Mouse (Mus musculus): ENCODE measurements around the gene Trpv2. TPM values are rescaled to one million over a fixed set of nuclear protein-coding genes. Genes with fewer than 3 reads are reported as not detected.

The Trpv2 gene
- total and polyA plus RNA-seq, 3 experiments, result 30.0 to 30.4 TPM; not detected in 1

DNA sequence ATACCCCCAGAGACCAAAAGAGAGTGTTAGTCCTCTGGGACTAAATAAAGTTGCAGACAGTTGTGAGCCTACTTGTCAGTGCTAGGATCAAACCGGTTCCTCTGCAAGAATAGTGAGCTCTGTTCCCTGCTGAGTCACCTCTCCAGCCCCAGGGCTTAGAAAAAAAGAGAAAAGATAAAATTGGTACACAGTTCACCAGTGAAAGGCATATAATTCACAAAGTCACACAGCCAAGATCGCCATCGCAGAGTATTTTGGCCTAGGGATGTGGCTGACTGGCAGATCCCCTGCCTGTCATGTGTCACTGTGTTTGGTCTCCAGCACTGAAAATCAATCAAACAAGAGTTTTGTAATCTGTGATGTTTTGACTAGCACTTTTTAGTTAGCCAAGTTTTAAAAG, 6.0 kb upstream of the Trpv2 start:
- no peaks in the 10 kb centered on the region for H3K27me3 ChIP-seq (ENCODE audit: control insufficient read depth in 1 of 2, insufficient read depth in 2 of 2, low read length in 2 of 2)
- H3K9me3 ChIP-seq (replicated peaks; ENCODE audit: insufficient read depth, low read length), result no peaks in the 10 kb centered on the region
- no peak overlapping the region for H3K27ac ChIP-seq (ENCODE audit: control insufficient read depth, low read depth, low read length)
- H3K36me3 ChIP-seq (ENCODE audit: control insufficient read depth in 1 of 2, insufficient read depth in 2 of 2, low read length in 2 of 2), result peaks cover 0 to 11% of the 10 kb centered on the region in 2 experiments; a peak in 2 of 4 replicates
- peak; percentile 64 for DNase-seq (ENCODE audit: low read depth, low spot score)
- H3K4me1 ChIP-seq (ENCODE audit: control insufficient read depth in 1 of 2, insufficient read depth in 2 of 2, low read length in 2 of 2), result peaks cover 7 to 12% of the 10 kb centered on the region in 2 experiments
- H3K79me2 ChIP-seq (ENCODE audit: control insufficient read depth, insufficient read depth, low read length, poor library complexity), result no peaks in the 10 kb centered on the region
- H3K4me3 ChIP-seq (ENCODE audit: control insufficient read depth in 1 of 2, insufficient read depth in 1 of 2, low read depth in 2 of 2, low read length in 2 of 2), result no peak overlapping the region
- peak; percentile 35; the same call in 1 of the 2 replicates for TF ChIP-seq GATA1 (IDR thresholded peaks at IDR 0.05; ENCODE audit: low read depth, low read length)
- peak; percentile 23 to 54; a peak in 2 of 4 replicates for TF ChIP-seq EP300 (IDR thresholded peaks at IDR 0.05; ENCODE audit: low read depth in 1 of 2, low read length in 2 of 2)
- TF ChIP-seq ZNF384 (IDR thresholded peaks at IDR 0.05; ENCODE audit: low read depth, low read length), result peak; percentile 85
- TF ChIP-seq ETS1 (IDR thresholded peaks at IDR 0.05; ENCODE audit: low read depth, low read length), result 0 out of 2 replicates have a peak, but pooled peaks have one; percentile 29
- TF ChIP-seq ELF1 (IDR thresholded peaks at IDR 0.05; ENCODE audit: low read depth, low read length), result no peak
- no peak overlapping the region for H3K9ac ChIP-seq (ENCODE audit: control insufficient read depth, low read depth, low read length, poor library complexity, severe bottlenecking)

DNA sequence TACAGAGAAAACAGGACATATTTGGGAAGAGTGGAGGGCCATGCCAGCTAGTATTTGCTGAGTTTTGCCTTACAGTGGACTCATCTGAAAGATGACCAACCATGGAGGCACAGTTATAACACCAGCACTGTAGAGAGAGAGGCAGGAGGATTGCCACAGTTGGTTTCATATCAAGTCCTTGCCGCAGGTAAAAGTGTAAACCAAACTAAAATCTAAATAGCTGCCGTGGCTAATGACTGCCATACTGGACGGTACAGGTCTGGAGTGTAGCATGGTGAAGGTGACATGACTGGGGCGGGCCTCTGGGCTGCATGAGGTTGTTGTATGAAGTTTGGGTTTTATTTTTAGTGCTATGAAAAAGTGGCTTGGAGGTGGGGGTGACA, 408 bp downstream of the Trpv2 start:
- TF ChIP-seq CHD1 (IDR thresholded peaks at IDR 0.05; ENCODE audit: low read depth, low read length), result peak; percentile 0; the same call in 1 of the 2 replicates
- TF ChIP-seq USF1 (IDR thresholded peaks at IDR 0.05; ENCODE audit: low read depth, low read length), result no peak
- peak; percentile 9 for TF ChIP-seq MXI1 (IDR thresholded peaks at IDR 0.05; ENCODE audit: low read depth, low read length)
- H3K4me1 ChIP-seq (ENCODE audit: control insufficient read depth in 1 of 2, insufficient read depth in 2 of 2, low read length in 2 of 2), result peaks cover 0 to 21% of the 10 kb centered on the region in 2 experiments; a peak in 3 of 4 replicates
- H3K4me3 ChIP-seq (ENCODE audit: control insufficient read depth in 1 of 2, insufficient read depth in 1 of 2, low read depth in 2 of 2, low read length in 2 of 2), result peak overlapping the region; percentile 71 to 84
- H3K79me2 ChIP-seq (ENCODE audit: control insufficient read depth, insufficient read depth, low read length, poor library complexity), result no peaks in the 10 kb centered on the region; the same call in 1 of the 2 replicates
- H3K27ac ChIP-seq (ENCODE audit: control insufficient read depth, low read depth, low read length), result peak overlapping the region; percentile 64
- peak overlapping the region; percentile 67 for H3K9ac ChIP-seq (ENCODE audit: control insufficient read depth, low read depth, low read length, poor library complexity, severe bottlenecking)
- H3K36me3 ChIP-seq (ENCODE audit: control insufficient read depth in 1 of 2, insufficient read depth in 2 of 2, low read length in 2 of 2), result peaks cover 0 to 11% of the 10 kb centered on the region in 2 experiments; a peak in 2 of 4 replicates
- H3K27me3 ChIP-seq (ENCODE audit: control insufficient read depth in 1 of 2, insufficient read depth in 2 of 2, low read length in 2 of 2), result no peaks in the 10 kb centered on the region
- DNase-seq (ENCODE audit: low read depth, low spot score), result peak; percentile 56
- H3K9me3 ChIP-seq (replicated peaks; ENCODE audit: insufficient read depth, low read length), result no peaks in the 10 kb centered on the region

DNA sequence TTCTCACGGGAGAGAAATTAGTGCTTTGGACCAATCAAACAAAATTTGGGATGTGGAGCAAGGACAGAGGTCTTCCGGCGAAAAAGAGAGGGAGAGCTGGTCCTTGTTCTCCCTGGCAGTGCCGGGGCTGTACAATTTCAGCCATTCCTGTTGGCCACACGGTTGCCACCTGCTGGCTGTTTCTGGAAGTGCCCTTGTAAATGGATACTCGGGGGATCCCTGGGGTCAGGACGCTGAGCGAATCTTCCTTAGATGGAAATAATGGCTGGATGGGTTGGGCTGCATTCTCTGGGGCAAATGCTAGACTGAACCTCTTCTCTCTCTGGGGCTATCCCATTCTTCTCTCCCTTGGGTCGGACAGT, 992 bp downstream of the Trpv2 start:
- Histone ChIP-seq H3K27ac (ENCODE audit: control insufficient read depth, low read depth, low read length) (peak overlapping the region; percentile 90), H3K36me3 (ENCODE audit: control insufficient read depth in 1 of 2, insufficient read depth in 2 of 2, low read length in 2 of 2) (peaks cover 0 to 11% of the 10 kb centered on the region in 2 experiments; a peak in 2 of 4 replicates), H3K27me3 (ENCODE audit: control insufficient read depth in 1 of 2, insufficient read depth in 2 of 2, low read length in 2 of 2) (no peaks in the 10 kb centered on the region), H3K4me3 (ENCODE audit: control insufficient read depth in 1 of 2, insufficient read depth in 1 of 2, low read depth in 2 of 2, low read length in 2 of 2) (peak overlapping the region; percentile 71 to 84), H3K4me1 (ENCODE audit: control insufficient read depth in 1 of 2, insufficient read depth in 2 of 2, low read length in 2 of 2) (peaks cover 0 to 21% of the 10 kb centered on the region in 2 experiments; a peak in 3 of 4 replicates), H3K79me2 (ENCODE audit: control insufficient read depth, insufficient read depth, low read length, poor library complexity) (no peaks in the 10 kb centered on the region; the same call in 1 of the 2 replicates), H3K9ac (ENCODE audit: control insufficient read depth, low read depth, low read length, poor library complexity, severe bottlenecking) (peak overlapping the region; percentile 67), H3K9me3 (replicated peaks; ENCODE audit: insufficient read depth, low read length) (no peaks in the 10 kb centered on the region)
- peak; percentile 58 for TF ChIP-seq ZC3H11A (IDR thresholded peaks at IDR 0.05; ENCODE audit: low read depth, low read length)
- TF ChIP-seq ELF1 (IDR thresholded peaks at IDR 0.05; ENCODE audit: low read depth, low read length), result no peak
- TF ChIP-seq TCF12 (IDR thresholded peaks at IDR 0.05; ENCODE audit: low read depth, low read length), result peak; percentile 33; the same call in 1 of the 2 replicates
- peak; percentile 62 for TF ChIP-seq RAD21 (IDR thresholded peaks at IDR 0.05; ENCODE audit: low read depth, low read length)
- no peak for TF ChIP-seq KAT2A (conservative IDR thresholded peaks at IDR 0.05; ENCODE audit: low read depth, low read length)
- TF ChIP-seq MAX (IDR thresholded peaks at IDR 0.05; ENCODE audit: low read length), result peak; percentile 46; the same call in 1 of the 2 replicates
- peak; percentile 93 to 96 (median 95) for TF ChIP-seq CTCF (IDR thresholded peaks at IDR 0.05 in 2 of 3, conservative IDR thresholded peaks at IDR 0.05 in 1 of 3; ENCODE audit: control insufficient read depth in 1 of 3, insufficient read depth in 1 of 3, low read depth in 2 of 3, low read length in 3 of 3, poor library complexity in 1 of 3, severe bottlenecking in 1 of 3)
- TF ChIP-seq RCOR1 (IDR thresholded peaks at IDR 0.05; ENCODE audit: low read depth, low read length), result no peak
- peak; percentile 59; the same call in 1 of the 2 replicates for TF ChIP-seq ZNF384 (IDR thresholded peaks at IDR 0.05; ENCODE audit: low read depth, low read length)
- peak; percentile 42; the same call in 1 of the 2 replicates for TF ChIP-seq MXI1 (IDR thresholded peaks at IDR 0.05; ENCODE audit: low read depth, low read length)
- TF ChIP-seq USF1 (IDR thresholded peaks at IDR 0.05; ENCODE audit: low read depth, low read length), result no peak
- TF ChIP-seq BHLHE40 (IDR thresholded peaks at IDR 0.05; ENCODE audit: borderline replicate concordance, low read depth, low read length), result no peak
- TF ChIP-seq HCFC1 (IDR thresholded peaks at IDR 0.05; ENCODE audit: low read depth, low read length), result peak; percentile 49
- TF ChIP-seq NELFE (IDR thresholded peaks at IDR 0.05; ENCODE audit: low read depth, low read length), result peak; percentile 40
- peak; percentile 87 for TF ChIP-seq SMC3 (IDR thresholded peaks at IDR 0.05; ENCODE audit: low read depth, low read length)
- DNase-seq (ENCODE audit: low read depth, low spot score), result peak; percentile 92

Data from MEL (cell line).